Mouse (Mus musculus) CD8-positive naive resting alpha-beta T cell, adult 2 months (primary cell): ENCODE measurements around the gene Fndc3b.

Experiments
- DNase-seq, 2 experiments: peaks; one replicate each; pipeline ENCODE4 v3.0.0; 2022; ENCODE audit warnings: low read depth in 2 of 2, low spot score in 2 of 2

The Fndc3b gene

DNA sequence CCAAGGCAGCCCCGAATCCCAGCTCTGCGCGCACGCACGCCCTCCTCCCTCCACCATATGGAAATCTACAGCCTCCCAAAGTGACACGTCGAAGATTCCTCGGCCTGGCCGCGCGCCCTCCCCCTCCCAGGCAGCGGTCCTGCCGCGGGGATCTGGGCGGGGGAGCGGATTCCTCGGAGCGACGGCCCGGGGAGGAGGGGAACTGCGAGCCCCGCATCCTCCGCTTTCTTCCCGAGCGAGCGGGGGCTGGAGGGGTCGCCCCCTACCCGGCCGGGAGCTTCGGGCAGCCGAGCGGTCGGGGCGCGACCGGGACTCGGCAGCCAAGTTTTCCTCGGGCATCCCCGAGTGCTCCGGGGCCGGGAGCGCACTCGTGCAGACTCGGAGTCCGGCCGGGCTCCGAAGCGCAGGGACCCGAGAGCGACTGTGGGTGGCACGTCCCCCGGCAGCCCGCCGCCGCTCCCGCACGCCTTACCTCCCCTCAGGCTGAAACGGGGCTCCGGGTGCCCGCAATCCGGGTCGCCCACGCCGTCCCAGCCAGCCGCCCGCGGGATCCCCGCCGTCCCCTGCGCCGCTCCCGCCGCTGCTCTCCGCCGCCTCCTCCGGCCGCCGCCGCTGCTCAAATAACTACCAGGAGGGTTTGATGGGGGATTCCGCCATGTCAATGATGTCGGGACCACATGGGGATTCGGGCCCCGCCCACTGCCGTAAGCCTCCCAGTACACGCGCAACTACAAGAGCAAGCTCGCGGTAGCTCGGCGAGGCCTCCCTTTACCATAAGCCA lies at the start of gene Fndc3b:
Gene Fndc3b, minus strand, starts transcription at position 660 of the 781 bp plus-strand sequence.
- peak; percentile 55 to 65 for DNase-seq

- DNase-seq = no peak
Observed at GRCm38 (mm10) chr3:27760278-27760677, 49.2 kb upstream of the Fndc3b start.

DNA sequence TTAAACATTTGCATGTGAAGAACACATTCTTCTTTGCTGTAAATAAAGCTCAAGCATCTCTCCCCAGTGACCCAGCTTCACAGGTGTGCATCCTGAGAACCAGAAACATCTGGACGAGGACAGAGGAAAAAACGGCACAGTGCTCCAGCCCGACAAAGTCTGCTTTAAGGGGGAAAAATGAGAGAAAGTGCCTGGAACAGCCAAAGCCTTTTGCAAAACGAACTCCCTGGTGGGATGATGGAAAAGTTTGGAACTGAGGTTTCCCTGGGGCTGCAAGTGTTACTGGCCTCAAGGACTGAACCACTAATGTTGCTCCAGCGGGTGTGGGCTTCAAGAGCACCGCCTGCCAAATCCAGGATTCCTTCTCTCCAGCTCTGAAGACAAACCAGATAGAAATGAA lies 47.9 kb upstream of the Fndc3b start:
- no peak for DNase-seq

- no peak for DNase-seq
Observed at GRCm38 (mm10) chr3:27751657-27752056, 40.5 kb upstream of the Fndc3b start.

DNA sequence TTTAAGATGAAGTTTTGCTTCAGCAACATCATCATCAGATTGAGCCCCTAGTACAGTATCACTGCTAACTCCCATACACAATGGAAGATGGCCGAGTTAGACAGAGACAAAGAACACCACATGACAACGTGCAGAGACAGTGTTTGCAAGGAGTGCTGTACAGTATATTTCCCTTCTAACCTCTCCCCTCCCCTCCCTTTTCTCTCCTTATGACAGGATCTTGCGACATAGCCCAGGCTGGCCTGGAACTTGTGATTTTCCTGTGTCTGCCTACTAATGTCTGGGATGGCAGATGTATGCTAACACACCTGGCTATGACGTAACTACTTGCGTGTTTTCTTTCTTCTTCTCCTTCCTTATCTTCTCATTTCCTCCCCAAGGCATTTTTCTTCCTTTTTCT lies 40.0 kb upstream of the Fndc3b start:
- DNase-seq = no peak

- DNase-seq = no peak
Observed at GRCm38 (mm10) chr3:27745651-27746050, 34.5 kb upstream of the Fndc3b start.

DNA sequence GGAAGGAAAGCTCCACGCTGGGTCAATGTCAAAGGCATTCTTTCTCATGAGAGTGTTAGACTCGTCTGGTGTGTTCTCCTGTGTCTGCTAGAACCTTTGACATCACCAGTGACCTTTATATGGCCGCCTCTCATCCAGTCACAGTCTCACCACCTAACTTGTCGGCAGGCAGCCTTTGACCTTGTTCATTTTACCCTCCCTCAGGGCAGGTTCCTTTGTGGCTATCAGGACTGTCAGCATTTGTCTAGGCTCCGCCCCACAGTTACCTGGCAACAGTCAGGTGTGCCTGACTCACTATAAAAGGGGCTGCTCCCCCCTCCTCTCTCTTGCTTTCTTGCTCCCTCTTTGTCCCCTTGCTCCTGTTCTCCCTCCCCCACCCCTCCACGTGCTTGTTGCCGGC lies 33.6 kb upstream of the Fndc3b start:
- no peak for DNase-seq

DNA sequence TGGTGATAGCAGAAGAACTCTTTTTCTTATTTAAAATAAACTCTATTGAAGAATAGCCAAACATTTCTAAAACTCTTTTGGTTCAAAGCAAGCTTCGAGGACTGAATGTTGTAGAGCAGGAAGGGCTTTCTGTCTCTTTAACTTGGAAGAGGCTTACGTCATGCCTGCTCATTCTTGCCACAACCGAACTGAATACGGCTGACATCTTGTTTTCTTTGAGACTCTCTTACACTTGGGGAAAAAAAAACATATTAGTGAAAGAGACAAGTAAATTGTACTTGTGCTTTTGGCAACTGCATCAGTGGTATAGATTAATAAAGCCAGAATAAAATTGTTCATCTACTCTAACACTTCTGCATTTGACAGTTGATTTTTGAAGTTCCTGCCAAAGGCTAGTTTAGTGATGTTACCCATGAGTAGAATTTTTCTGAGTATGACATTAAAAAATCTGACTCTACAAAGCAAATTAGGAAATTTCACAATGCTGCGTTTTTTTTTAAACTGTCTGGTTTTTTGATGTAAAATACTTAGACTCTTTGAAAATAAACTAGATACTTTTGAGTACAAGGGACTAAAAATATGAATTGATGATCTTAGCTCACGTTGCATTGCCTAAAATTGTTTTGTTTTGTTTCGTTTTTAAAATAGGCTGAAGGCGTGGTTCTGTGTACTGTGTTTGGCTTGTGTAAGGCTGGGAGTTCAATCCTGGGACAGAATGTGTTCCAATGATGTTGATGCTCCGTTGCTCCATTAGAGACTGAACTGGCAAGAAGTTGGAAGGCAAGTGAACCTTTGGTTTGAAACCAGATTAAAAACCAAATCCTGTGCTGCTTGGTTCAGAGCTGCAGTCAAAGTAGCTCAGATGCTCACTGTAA lies 32.4 kb upstream of the Fndc3b start:
- no peak for DNase-seq

- no peak for DNase-seq
Observed at GRCm38 (mm10) chr3:27742124-27742523, 31.0 kb upstream of the Fndc3b start.

DNA sequence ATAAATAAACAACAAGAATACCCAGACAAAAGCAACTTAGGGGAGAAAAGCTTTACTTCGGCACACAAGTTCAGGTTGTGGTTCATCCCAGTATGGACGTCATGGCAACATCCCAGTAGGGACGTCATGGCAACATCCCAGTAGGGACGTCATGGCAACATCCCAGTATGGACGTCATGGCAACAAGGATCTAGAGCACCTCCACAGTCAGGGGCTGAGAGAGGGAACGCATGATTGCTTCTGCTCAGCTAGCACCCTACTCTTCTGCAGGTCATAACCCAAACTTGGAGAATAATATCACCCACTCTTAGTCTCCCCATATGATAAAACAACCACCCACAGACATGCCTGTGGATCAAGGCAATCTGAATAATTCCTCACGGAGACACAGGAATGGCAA lies 29.0 kb upstream of the Fndc3b start:
- DNase-seq = no peak

- no peak for DNase-seq
Observed at GRCm38 (mm10) chr3:27736180-27736579, 25.1 kb upstream of the Fndc3b start.

DNA sequence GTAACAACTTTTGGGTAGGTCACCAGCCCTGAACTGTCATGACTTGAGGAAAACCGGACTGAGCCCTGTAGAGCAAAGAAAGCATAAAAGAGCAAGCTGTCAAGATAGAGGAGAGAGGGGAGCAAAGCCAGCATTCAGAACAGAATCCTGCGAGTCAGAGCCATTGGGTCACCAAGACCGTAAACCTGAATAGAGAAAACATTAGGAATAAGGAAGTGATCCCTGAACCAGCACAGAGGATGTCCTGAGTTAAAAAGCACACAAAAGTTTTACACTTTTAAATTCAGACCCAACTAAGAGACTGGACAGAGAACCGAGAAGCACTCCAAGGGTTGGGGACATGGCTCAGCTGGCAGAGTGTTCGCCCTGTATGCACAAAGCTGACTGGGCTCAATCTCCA lies 24.0 kb upstream of the Fndc3b start:
- no peak for DNase-seq

DNA sequence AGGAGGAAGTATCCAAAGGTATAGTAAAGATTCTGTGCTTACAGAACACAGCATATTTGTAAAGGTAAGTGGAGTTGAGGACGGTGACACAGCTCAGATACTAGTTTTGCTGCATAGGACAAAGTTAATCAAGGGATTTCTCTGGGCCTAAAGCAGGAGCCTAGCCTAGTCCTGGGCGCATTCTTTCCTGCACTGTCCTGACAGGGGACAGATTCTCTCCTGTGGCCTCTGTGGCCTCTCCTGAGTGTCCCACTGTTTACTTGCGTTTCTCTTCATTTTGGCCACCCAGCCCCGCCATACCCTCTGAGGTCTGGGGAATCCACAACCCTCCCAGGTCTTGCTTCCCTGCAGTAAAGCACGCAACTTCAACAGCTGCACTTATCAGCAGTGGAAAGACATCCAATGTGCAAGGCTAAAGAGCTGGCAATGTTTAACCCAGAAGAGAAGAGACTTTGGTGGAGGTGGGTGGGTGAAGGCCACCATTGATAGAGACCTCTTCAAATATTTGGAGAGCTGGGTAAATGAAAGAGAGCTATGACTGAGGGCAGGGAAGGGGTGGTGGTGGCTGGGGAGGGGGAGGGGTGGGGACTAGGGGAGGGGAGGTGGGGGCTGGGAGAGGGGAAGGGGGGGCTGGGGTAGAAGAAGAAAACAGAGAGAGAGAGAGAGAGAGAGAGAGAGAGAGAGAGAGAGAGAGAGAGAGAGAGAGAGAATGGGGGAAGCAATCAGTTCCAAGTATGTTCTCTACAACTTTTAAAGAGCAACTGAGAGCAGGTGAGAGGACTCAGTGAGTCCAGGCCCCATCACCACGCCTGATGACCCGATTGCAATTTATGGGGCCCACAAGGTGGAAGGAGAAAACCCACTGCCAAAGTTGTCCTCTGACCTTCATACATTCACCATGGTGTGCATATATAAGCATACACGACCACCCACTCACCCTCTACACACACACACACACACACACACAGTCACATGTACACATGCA lies 18.0 kb upstream of the Fndc3b start:
- no peak for DNase-seq

- no peak for DNase-seq
Observed at GRCm38 (mm10) chr3:27728176-27728575, 17.1 kb upstream of the Fndc3b start.

GRCm38 (mm10) chr3:27725752-27726151 lies 14.6 kb upstream of the Fndc3b start:
- DNase-seq = no peak

DNA sequence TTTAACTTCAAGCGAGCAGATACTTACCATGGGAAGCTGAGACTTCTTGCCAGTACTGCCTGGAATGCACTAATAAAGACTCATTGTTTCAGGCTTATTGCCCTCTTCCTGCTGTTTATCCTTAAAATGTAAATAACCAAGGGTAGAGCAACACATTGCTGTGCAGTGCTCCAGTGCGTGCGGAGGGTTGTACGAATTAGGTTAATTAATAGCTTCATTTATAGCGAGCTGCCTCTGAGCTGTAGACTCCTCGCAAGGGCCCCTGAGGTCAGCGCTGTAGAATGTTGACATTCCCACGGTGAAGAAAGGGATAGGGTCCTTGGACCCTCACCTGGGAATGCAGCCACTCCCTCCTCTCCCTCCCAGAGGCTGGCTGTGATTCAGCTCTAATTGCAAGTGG lies 13.1 kb upstream of the Fndc3b start:
- no peak for DNase-seq

- no peak for DNase-seq
Observed at GRCm38 (mm10) chr3:27718829-27719365, 7.8 kb upstream of the Fndc3b start.

DNA sequence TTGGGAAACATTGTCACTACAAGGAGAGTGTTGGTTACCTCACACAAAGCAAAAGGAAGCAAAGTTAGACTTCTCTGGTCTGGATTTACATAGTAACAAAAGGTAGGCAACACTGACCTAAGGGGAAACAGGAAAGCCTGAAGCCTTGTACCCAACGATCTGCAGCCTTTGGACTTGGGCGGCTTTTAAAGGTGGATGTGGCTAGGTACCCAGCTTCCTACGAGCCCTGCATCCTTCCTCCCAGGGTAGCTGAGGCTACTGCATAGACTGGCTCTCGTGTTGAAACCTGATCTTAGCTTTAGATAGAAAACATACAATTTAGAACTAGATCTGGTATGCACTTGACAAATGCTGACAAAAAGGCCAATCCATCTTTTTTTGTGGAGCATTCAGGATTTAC lies 2.9 kb upstream of the Fndc3b start:
- no peak for DNase-seq

GRCm38 (mm10) chr3:27712421-27712820 lies 1.3 kb upstream of the Fndc3b start:
- no peak for DNase-seq

DNA sequence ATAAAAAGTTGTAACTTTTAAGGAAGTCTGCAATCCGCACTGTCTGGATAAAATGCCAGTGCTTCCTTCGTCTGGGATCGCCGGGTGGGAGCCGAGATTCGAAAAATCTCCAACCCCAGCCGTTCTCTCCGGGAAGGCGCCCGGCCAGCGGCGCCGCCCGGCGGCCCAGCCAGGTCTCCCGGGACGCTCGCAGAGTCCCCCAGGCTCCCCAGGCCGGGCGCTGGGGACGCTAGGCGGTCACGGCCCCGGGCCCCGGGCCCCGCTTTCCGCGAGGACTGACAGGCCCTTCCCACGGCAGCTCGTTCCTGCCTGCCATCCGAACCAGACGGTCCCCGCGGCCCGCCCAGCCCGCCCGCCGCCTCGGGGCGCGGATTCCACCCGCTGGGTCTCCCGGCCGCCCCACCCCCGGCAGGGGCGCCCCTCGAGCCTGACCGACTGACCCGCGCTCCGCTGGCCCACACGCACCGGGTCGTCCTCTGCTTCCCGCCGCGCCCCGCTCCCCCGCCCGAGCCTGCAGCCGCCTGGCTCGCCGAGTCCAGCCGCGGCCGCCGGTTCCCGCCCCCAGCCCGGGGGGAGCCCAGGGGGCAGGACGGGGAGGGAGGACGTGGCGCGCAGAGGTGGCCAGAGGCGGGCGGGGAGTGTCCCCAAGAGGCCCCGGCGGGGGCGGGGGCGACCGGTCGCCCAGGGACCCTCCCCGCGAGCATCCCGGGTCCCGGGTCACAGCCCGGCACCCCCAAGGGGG lies 1.0 kb downstream of the Fndc3b start:
- no peak for DNase-seq
